Mouse (Mus musculus): ENCODE results near the gene Dmrtc2. TPM values are rescaled to one million over a fixed set of nuclear protein-coding genes. Genes with fewer than 3 reads are reported as not detected.
A peak's percentile ranks its signal among the peaks of the same experiment; 100 is the strongest.
"Not testable (repeated sequence)": the region's sequence is repeated elsewhere in the genome, so short reads cannot be mapped to it uniquely, and the experiment has no call there.

Gene Dmrtc2
- not detected for polyA plus RNA-seq (2017; shearing (Covaris generic))

DNA sequence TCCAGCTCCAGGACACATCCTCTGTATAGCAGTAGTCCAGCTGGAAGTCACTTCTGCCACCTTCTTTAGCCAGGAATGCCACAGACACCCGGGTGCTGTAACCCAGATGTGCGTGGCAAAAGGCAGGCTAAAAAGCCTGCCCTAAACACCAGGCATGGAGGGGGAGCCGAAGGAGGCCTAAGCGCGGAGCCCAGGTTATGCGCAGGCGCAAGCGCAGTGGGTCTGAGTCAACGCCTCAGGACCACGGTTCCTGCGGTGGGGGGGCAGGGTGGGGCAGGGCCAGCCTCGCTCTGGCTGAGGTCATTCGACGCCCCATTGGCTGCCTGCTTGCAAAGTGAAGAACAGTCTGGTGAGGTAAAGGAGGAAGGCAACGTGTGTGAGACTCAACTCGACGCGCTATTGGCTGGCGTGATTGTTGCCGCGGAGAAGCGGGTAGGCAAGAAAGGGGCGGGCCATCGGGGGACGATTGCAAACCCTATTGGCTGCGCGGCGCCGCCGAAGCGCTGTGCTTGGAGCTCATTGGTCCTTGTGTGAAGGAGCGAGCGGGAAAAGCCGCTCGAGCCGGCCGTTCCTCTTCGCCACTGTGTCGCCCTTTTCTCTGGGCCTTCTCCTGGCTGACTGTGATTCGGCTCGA lies at the start of gene Dmrtc2, which contains the start of gene Lypd4:
Gene Dmrtc2, plus strand, starts transcription at position 526 of the 634 bp plus-strand sequence.
Gene Lypd4, minus strand, starts transcription at position 410 of the 634 bp plus-strand sequence.
- ATAC-seq: no peak

GRCm38 (mm10) chr7:24824452-24824851 lies 45.4 kb upstream of the Dmrtc2 start:
- ATAC-seq: no peak

DNA sequence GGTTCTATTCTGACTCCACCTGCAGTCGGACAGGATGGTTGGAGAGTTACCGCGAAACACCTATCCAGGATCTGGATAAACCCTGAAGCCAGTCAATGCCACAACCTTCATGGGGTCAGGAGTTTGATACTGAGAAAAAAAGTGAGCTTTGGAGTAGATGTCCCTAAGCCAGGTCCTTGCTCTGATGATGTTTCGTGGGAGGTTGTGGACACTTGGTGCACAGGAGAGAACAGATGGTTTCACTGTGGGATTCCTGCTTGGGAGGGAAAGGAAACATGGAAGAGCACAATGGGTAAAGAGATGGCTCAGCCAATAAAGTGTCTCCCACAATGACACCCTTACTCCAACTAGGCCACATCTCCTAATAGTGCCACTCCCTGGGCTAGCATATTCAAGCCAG lies 42.7 kb upstream of the Dmrtc2 start:
- no peak for ATAC-seq

DNA sequence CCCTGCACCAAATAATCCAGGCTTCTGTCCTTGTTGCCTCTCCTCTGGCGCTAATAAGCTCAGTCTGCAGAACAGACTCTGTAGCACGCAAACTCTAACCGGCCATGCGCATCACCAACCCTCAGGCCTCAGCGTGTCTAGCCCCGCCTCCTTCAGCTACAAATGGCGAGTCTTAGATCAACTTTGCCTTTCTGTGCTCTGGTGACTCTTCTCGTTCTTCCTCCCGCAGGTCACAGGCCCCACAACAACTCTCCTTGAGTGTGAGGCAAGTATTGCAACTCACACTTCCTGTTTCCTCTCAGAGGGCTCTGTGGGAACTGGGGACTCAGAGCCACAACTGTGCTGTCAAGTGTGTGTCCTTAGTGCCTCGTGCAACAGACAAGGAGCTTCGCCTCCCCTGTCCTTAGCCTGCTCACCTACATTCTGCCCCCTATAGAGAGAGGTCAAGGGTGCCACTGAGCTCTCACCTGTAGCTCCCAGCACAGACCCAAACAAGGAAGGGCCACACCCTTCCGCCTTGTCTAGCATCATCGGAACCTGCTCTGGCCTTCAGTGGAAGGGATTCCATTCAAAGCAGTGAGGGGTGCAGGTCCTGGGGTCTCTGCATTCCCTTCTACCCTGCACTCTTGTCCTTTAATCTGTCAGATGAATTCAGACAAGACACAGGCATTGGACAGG lies 31.0 kb upstream of the Dmrtc2 start:
- peak; percentile 93 for ATAC-seq

DNA sequence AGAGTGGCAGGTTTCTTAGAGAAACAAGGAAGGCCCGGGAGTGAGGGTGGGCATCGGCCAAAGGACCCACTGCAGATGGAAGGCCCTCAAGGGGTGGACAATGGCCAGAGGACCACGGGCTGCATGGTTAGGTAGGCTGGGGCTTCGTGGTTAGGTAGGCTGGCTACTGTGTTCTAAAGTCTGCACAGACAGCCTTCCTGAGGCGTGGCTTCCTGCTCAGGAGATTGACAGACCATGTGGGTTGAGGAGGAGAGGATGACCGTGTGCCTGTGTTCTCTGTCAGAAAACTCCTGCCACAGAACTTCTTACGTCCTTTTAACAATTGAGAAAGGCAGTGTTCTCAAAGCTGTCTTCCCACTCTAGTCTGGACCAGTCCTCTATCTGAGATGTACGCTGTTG lies 30.4 kb upstream of the Dmrtc2 start:
- no peak for ATAC-seq

DNA sequence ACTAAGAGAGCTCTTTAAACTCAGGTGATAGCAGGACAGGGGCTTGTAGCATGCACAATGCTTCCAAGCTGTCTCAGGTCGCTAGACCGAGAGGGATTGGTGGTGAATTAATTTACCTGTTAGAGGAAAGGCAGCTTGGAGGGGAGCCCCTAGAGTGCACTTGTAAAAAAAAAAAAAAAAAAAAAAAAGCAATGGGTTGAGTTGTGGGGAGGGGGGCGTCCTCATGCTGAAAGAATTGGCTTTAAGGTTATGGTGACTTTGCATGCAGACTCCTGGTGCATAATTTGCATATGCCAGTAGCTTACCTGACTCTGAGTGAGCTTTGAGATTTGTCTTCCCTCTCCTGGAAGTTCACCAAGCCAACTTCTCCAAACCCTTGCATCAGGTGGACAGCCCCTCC lies 29.5 kb upstream of the Dmrtc2 start:
- no peak for ATAC-seq

DNA sequence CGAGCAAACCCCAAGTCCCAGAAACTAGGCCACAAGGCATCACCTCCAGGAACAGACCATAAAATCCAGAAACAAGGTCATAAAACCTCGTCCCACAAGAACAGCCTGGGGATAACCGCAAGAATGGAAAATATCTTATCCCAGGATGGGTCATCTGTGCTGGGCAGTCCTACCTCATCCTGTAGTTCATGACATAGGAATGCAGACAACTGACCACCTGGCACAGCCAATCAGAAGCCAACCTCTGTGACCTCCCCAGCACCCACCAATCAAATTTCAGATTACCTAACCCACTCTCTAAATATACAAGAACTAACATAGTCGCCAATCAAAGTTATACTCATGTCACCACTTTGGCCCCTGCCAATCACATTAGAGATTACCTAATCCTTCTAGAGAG lies 28.8 kb upstream of the Dmrtc2 start:
- no peak for ATAC-seq

DNA sequence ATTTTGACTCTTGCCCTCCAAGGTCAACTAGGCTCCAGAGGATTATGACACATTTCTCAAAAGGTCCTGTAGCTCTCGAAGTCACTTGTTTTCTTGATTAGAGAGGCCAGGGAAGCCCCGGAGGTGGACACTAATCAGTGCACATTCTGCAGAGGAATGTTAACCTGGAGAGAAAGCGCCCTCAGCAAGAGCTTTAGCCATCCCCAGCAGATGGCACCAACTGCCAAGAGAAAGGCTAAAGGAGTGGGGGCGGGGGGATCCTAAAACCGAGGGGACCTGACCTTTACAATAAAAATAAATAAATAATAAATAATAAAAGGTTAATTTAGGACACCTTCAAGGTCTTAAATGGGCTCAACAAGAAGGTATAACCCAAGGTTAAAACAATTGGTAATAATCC lies 25.7 kb upstream of the Dmrtc2 start:
- no peak for ATAC-seq

- ATAC-seq: no peak
Measured at GRCm38 (mm10) chr7:24845181-24845580, 24.7 kb upstream of the Dmrtc2 start.

- no peak for ATAC-seq
Measured at GRCm38 (mm10) chr7:24845713-24846112, 24.1 kb upstream of the Dmrtc2 start.

GRCm38 (mm10) chr7:24846576-24846975 lies 23.3 kb upstream of the Dmrtc2 start:
- ATAC-seq: not testable (repeated sequence)

GRCm38 (mm10) chr7:24850162-24850561 lies 19.7 kb upstream of the Dmrtc2 start:
- ATAC-seq: no peak

DNA sequence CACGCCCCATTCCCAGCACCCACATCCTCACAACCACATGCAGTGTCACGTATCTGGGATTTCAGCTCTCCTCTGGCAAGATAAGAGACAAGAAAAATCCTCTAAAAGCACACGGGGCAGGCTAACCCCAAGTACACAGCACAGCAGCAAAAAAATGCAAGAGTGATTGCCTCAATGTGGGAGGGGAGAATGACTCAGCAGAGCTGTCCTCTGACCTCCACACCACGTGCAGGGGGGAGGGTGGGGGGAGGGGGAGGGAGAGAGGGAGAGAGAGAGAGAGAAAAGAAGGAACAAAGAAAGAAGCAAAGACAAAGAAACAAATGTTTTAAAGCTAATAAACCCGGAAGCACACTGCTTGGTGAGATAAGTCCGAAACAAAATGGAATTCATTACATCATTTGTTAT lies 19.0 kb upstream of the Dmrtc2 start:
- ATAC-seq: no peak

- no peak for ATAC-seq
Measured at GRCm38 (mm10) chr7:24851596-24852325, 18.1 kb upstream of the Dmrtc2 start.

DNA sequence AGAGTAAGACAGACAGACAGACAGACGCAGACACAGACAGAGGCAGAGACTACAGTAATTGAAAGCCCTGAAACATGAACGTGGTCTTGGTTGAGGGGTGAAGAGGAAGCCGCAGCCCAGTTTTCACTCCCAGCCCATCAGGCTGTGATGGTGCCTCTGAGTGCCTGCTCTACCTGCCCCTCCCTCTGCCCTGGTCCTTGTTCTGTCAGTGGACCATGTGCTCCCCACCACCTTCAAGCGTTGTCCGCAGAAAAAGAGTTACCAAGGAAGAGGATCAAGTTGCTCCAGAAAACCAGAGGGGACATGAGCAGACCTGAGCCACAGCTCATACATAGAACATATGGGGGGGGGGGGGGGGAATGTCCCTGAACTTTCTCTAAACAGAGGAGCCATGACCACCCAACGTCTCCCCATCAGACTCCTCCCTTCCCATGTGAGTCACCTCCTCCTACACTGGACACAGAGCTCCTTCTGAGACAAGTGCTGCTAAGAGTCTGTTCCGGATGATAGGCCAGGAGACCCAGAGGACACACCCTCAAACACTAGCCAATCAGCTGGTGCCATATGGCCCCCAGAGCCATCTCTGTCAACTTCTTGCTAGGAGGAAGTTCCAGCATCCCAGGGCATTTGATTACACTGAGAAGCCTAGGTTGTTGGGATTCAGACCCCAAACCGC lies 17.2 kb upstream of the Dmrtc2 start:
- ATAC-seq: no peak

DNA sequence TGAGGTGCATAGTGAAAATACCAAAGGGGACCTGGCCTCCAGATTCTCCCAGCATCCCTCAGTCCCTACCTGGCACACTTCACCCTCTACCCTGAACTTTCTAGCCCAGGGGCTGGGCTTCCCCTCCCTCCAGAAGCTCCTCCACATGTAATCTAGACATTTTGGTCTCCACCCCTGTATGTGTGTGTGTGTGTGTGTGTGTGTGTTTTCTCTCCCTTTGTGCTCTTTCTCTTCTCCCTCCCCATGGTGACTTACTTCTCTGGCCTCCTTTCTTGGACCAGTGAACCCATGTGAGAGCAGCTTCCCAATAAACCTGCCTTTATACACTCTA lies 16.7 kb upstream of the Dmrtc2 start:
- no peak for ATAC-seq

GRCm38 (mm10) chr7:24853695-24854094 lies 16.2 kb upstream of the Dmrtc2 start:
- no peak for ATAC-seq

- no peak for ATAC-seq
Measured at GRCm38 (mm10) chr7:24856460-24857120, 13.3 kb upstream of the Dmrtc2 start.

- no peak for ATAC-seq
Measured at GRCm38 (mm10) chr7:24859234-24859633, 10.6 kb upstream of the Dmrtc2 start.

DNA sequence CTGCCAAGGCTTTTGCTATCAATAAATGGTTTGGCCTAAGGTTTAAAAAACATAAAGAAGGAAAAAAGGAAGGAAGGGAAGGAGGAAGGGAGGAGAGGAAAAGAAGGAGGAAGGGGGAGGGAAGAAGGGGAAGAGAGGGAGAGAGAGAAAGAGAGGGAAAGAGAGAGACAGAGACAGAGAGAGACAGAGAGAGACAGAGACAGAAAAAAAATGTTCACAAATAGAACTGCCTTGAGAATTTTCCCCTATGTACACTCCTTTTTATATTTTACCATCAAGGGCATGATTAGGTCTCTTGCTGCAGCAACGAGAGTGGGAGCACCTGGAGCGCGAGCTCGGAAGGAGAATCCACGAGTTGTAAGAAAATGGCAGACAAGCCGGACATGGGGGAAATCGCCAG lies 7.9 kb upstream of the Dmrtc2 start, which contains the start of gene Gm9844:
Gene Gm9844, plus strand, starts transcription at position 301 of the 400 bp plus-strand sequence.
- no peak for ATAC-seq

DNA sequence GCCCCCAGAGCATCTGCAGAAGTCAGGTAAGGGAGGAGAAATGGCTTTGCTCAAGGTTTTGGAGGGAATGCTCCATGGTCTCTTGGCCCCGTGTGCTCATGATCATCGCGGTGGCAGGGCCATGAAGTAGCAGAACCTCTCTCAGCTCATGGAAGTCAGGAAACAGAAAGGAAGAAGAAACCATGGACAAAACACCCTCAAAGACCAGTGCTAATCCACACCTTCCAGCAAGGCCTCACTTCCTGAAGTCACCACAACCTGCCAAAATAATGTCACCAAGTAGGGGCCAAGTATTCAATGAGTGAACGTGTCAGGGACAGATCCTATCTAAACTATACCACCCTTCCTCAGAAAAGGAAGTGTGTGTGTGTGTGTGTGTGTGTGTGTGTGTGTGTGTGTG lies 7.0 kb upstream of the Dmrtc2 start:
- ATAC-seq: no peak

- ATAC-seq: no peak
Measured at GRCm38 (mm10) chr7:24864156-24864555, 5.7 kb upstream of the Dmrtc2 start.

GRCm38 (mm10) chr7:24869080-24869479 lies 777 bp upstream of the Dmrtc2 start:
- ATAC-seq: no peak

Measured in inflammation-experienced regulatory T-cells, adult 6 months (primary cell).